Mouse (Mus musculus) G1E (cell line): Measurements from ENCODE around the gene Hsdl1. TPM values are rescaled to one million over a fixed set of nuclear protein-coding genes. Genes with fewer than 3 reads are reported as not detected.

Source experiments
- ATAC-seq: 2 replicates; pipeline ENCODE4 v1.8.0; 2016; ENCODE audit warnings: mild to moderate bottlenecking; ENCODE audit not compliant: insufficient number of reproducible peaks, poor library complexity, low FRiP score, severe bottlenecking; ENCODE audit errors: extremely low read depth
- DNase-seq: peaks from one replicate; pipeline ENCODE4 v3.0.0; 2012; ENCODE audit warnings: low spot score
- H3K27me3 ChIP-seq: 2 replicates; pipeline ENCODE4 v1.6.1; 2012; ENCODE audit warnings: mild to moderate bottlenecking, low read length, inconsistent platforms; ENCODE audit not compliant: insufficient read depth
- H3K36me3 ChIP-seq: replicated peaks from 2 replicates; pipeline ENCODE3; 2012; ENCODE audit warnings: mild to moderate bottlenecking, inconsistent platforms
- H3K4me1 ChIP-seq: 2 replicates; pipeline ENCODE4 v1.6.1; 2012; ENCODE audit warnings: low read depth, low read length, inconsistent platforms, mixed read lengths; ENCODE audit not compliant: insufficient read depth
- H3K4me3 ChIP-seq: 2 replicates; pipeline ENCODE4 v1.5.1; 2012; ENCODE audit warnings: low read depth, mild to moderate bottlenecking, inconsistent platforms, low read length, moderate library complexity, mixed read lengths
- H3K9me3 ChIP-seq: replicated peaks from 2 replicates; pipeline ENCODE4 v1.6.1; 2012; ENCODE audit warnings: inconsistent platforms
- CTCF ChIP-seq: IDR thresholded peaks from 2 replicates; pipeline ENCODE4 v1.5.1; 2012; ENCODE audit warnings: low read depth, low read length, inconsistent platforms, mixed read lengths
- GATA1 ChIP-seq: IDR thresholded peaks from 2 replicates; pipeline ENCODE4 v1.6.1; 2012; ENCODE audit warnings: borderline replicate concordance, low read length, inconsistent platforms, mixed read lengths
- GATA2 ChIP-seq: IDR thresholded peaks from 2 replicates; pipeline ENCODE4 v1.6.1; 2012; ENCODE audit warnings: low read depth, low read length, inconsistent platforms, borderline replicate concordance
- POLR2AphosphoS5 ChIP-seq: IDR thresholded peaks from 2 replicates; pipeline ENCODE4 v1.6.1; 2012; ENCODE audit warnings: low read depth, low read length, inconsistent platforms; ENCODE audit not compliant: insufficient replicate concordance
- TAL1 ChIP-seq: conservative IDR thresholded peaks from 2 replicates; pipeline ENCODE4 v1.6.1; 2012; ENCODE audit warnings: low read depth, low read length, inconsistent platforms, mixed read lengths
- polyA plus RNA-seq: library from polyadenylated mRNA; stranded (reverse); fragments of >175 nt; gene quantifications from 2 replicates; pipeline ENCODE4 v1.2.3, GENCODE M21; 2012
- total RNA-seq, 2 experiments: library from RNA; stranded (forward) in 1 of 2; stranded (reverse) in 1 of 2; fragments of 200-1000 nt in 1 of 2; fragments of >200 nt in 1 of 2; fragmentation: Nextera tagmentation in 1 of 2; gene quantifications; 2 replicates each; pipeline ENCODE4 v1.2.3; 2014 to 2017

The Hsdl1 gene
- total and polyA plus RNA-seq, 3 experiments = 22.7 to 56.7 (median 42.2) TPM

GRCm38 (mm10) chr8:119545791-119546190, 29.2 kb downstream of the Hsdl1 start:
- peaks cover 96% of the 10 kb centered on the region for H3K36me3 ChIP-seq
- ATAC-seq = no peak
- no peak for DNase-seq

GRCm38 (mm10) chr8:119545180-119545579, 29.8 kb downstream of the Hsdl1 start:
- no peaks in the 10 kb centered on the region for H3K9me3 ChIP-seq
- peaks cover 96% of the 10 kb centered on the region for H3K36me3 ChIP-seq
- H3K27me3 ChIP-seq = no peaks in the 10 kb centered on the region
- TF ChIP-seq GATA1 (no peak), POLR2AphosphoS5 (no peak), TAL1 (no peak), GATA2 (no peak), CTCF (no peak)
- H3K4me3 ChIP-seq = no peak overlapping the region
- H3K4me1 ChIP-seq = peaks cover 9% of the 10 kb centered on the region
- ATAC-seq = no peak
- DNase-seq = no peak

More at GRCm38 (mm10) chr8:119545791-119546190, 29.2 kb downstream of the Hsdl1 start:
- Histone ChIP-seq H3K9me3 (no peaks in the 10 kb centered on the region), H3K4me3 (no peak overlapping the region), H3K27me3 (no peaks in the 10 kb centered on the region), H3K4me1 (peaks cover 15% of the 10 kb centered on the region)
- TF ChIP-seq TAL1 = no peak
- TF ChIP-seq CTCF = no peak
- no peak for TF ChIP-seq GATA2
- TF ChIP-seq POLR2AphosphoS5 = no peak
- TF ChIP-seq GATA1 = no peak

GRCm38 (mm10) chr8:119544606-119545005, 30.4 kb downstream of the Hsdl1 start:
- no peaks in the 10 kb centered on the region for H3K27me3 ChIP-seq
- no peak for TF ChIP-seq GATA2
- TF ChIP-seq POLR2AphosphoS5 = no peak
- no peak for TF ChIP-seq GATA1
- no peak for TF ChIP-seq TAL1
- TF ChIP-seq CTCF = no peak
- H3K4me1 ChIP-seq = peaks cover 5% of the 10 kb centered on the region; the same call in 1 of the 2 replicates
- H3K4me3 ChIP-seq = no peak overlapping the region
- no peak for ATAC-seq
- H3K9me3 ChIP-seq = no peaks in the 10 kb centered on the region
- no peak for DNase-seq
- peaks cover 96% of the 10 kb centered on the region for H3K36me3 ChIP-seq

GRCm38 (mm10) chr8:119531973-119532372, 43.0 kb downstream of the Hsdl1 start:
- no peaks in the 10 kb centered on the region for H3K27me3 ChIP-seq
- ATAC-seq = no peak
- DNase-seq = no peak
- H3K9me3 ChIP-seq = no peaks in the 10 kb centered on the region
- TF ChIP-seq TAL1 (no peak), POLR2AphosphoS5 (no peak), CTCF (no peak), GATA1 (no peak), GATA2 (no peak)
- no peak overlapping the region for H3K4me3 ChIP-seq
- H3K36me3 ChIP-seq = peaks cover 99% of the 10 kb centered on the region
- H3K4me1 ChIP-seq = 0 out of 2 replicates have a peak, but pooled peaks cover 2% of the 10 kb centered on the region

GRCm38 (mm10) chr8:119531397-119531796, 43.6 kb downstream of the Hsdl1 start:
- ATAC-seq = no peak
- H3K4me1 ChIP-seq = 0 out of 2 replicates have a peak, but pooled peaks cover 2% of the 10 kb centered on the region
- no peak overlapping the region for H3K4me3 ChIP-seq
- peaks cover 97% of the 10 kb centered on the region for H3K36me3 ChIP-seq
- H3K9me3 ChIP-seq = no peaks in the 10 kb centered on the region
- H3K27me3 ChIP-seq = no peaks in the 10 kb centered on the region
- DNase-seq = no peak
- no peak for TF ChIP-seq GATA1
- TF ChIP-seq GATA2 = no peak
- TF ChIP-seq CTCF = no peak
- no peak for TF ChIP-seq TAL1
- no peak for TF ChIP-seq POLR2AphosphoS5

GRCm38 (mm10) chr8:119530937-119531336, 44.0 kb downstream of the Hsdl1 start:
- H3K4me1 ChIP-seq = 0 out of 2 replicates have a peak, but pooled peaks cover 2% of the 10 kb centered on the region
- H3K27me3 ChIP-seq = no peaks in the 10 kb centered on the region
- peaks cover 93% of the 10 kb centered on the region for H3K36me3 ChIP-seq
- no peak for ATAC-seq
- no peak for DNase-seq
- H3K4me3 ChIP-seq = no peak overlapping the region
- TF ChIP-seq GATA1 (no peak), CTCF (no peak), POLR2AphosphoS5 (no peak), TAL1 (no peak), GATA2 (no peak)
- H3K9me3 ChIP-seq = no peaks in the 10 kb centered on the region
